Mouse (Mus musculus) C2C12 (cell line): ENCODE results near the gene Arid3b. TPM values are rescaled to one million over a fixed set of nuclear protein-coding genes. Genes with fewer than 3 reads are reported as not detected.

ENCODE experiments used
- H3K27me3 ChIP-seq: one replicate; pipeline ENCODE4 v1.6.1; 2011; ENCODE audit not compliant: control insufficient read depth, insufficient read depth, insufficient read length
- H3K36me3 ChIP-seq: one replicate; pipeline ENCODE4 v1.6.1; 2011; ENCODE audit not compliant: control insufficient read depth, insufficient read depth
- H3K4me3 ChIP-seq: one replicate; pipeline ENCODE4 v1.5.1; 2011; ENCODE audit warnings: mild to moderate bottlenecking, control low read depth; ENCODE audit not compliant: poor library complexity, insufficient read depth, severe bottlenecking
- H3K79me2 ChIP-seq: one replicate; pipeline ENCODE4 v1.6.1; 2011; ENCODE audit not compliant: control insufficient read depth, insufficient read depth
- H3K79me3 ChIP-seq: one replicate; pipeline ENCODE4 v1.6.1; 2011; ENCODE audit warnings: low read depth, control low read depth
- H3ac ChIP-seq: one replicate; pipeline ENCODE3; 2011; ENCODE audit warnings: low read depth; ENCODE audit not compliant: control insufficient read depth, insufficient read length
- CTCF ChIP-seq: IDR thresholded peaks from one replicate; pipeline ENCODE4 v1.5.1; 2011; ENCODE audit not compliant: control insufficient read depth, insufficient read depth, insufficient read length
- MYOD1 ChIP-seq: IDR thresholded peaks from one replicate; pipeline ENCODE4 v1.6.1; 2011; ENCODE audit warnings: low read depth; ENCODE audit not compliant: control insufficient read depth, insufficient read length
- polyA plus RNA-seq: library from polyadenylated mRNA; unstranded; fragments of >200 nt; fragmentation: generic; extraction: Trizol; gene quantifications from one replicate; pipeline ENCODE4 v1.2.1, GENCODE M21; 2012; ENCODE audit warnings: missing spikeins

Gene Arid3b
- polyA plus RNA-seq, 1 experiment: 0.87 TPM

- Histone ChIP-seq H3K79me3 (no peaks in the 10 kb centered on the region), H3K79me2 (no peaks in the 10 kb centered on the region), H3K36me3 (peaks cover 37% of the 10 kb centered on the region), H3K27me3 (no peaks in the 10 kb centered on the region), H3K4me3 (no peak overlapping the region), H3ac (no peak overlapping the region)
- TF ChIP-seq MYOD1 (no peak), CTCF (peak; percentile 27)
Measured at GRCm38 (mm10) chr9:57744462-57745091, 92.0 kb downstream of the Arid3b start.

Other genes starting within 250 kb of the Arid3b start
- 5.4 TPM for gene Ulk3, start 247.3 kb downstream of the Arid3b start, polyA plus RNA-seq
- gene Cplx3, start 230.5 kb downstream of the Arid3b start, polyA plus RNA-seq: 0.06 TPM
- 0.68 TPM for gene Lman1l, start 216.0 kb downstream of the Arid3b start, polyA plus RNA-seq
- gene Csk, start 183.2 kb downstream of the Arid3b start, polyA plus RNA-seq: 66.2 TPM
- gene Cyp1a2, start 153.1 kb downstream of the Arid3b start, polyA plus RNA-seq: not detected
- 0.14 TPM for gene Cyp1a1, start 148.9 kb downstream of the Arid3b start, polyA plus RNA-seq
- 16.8 TPM for gene Edc3, start 128.3 kb downstream of the Arid3b start, polyA plus RNA-seq
- gene Clk3, start 70.9 kb downstream of the Arid3b start, polyA plus RNA-seq: 50.9 TPM
- 59.0 TPM for gene Ubl7, start 74.2 kb upstream of the Arid3b start, polyA plus RNA-seq
- 53.8 TPM for gene Sema7a, start 103.3 kb upstream of the Arid3b start, polyA plus RNA-seq
- gene Cyp11a1, start 169.6 kb upstream of the Arid3b start, polyA plus RNA-seq: 0.04 TPM
- gene Stra6, start 227.0 kb upstream of the Arid3b start, polyA plus RNA-seq: 0.29 TPM